Mouse (Mus musculus) left cerebral cortex, adult 8-10 months (tissue): ENCODE data around the gene Lcn2. TPM values are rescaled to one million over a fixed set of nuclear protein-coding genes. Genes with fewer than 3 reads are reported as not detected.
A peak's percentile ranks its signal among the peaks of the same experiment; 100 is the strongest.

Experiments used
- DNase-seq, 2 experiments: peaks; one replicate each; pipeline ENCODE4 v3.0.0; 2022; ENCODE audit warnings: low spot score in 2 of 2
- total RNA-seq, 4 experiments: library from RNA; stranded (reverse); gene quantifications; 2 replicates each; pipeline ENCODE4 v1.2.4; 2022

Gene Lcn2
- total RNA-seq, 4 experiments from 2014 or later, result 0.50 to 0.81 (median 0.63) TPM

- DNase-seq, result no peak
Observed at GRCm38 (mm10) chr2:32344598-32345321, 43.3 kb downstream of the Lcn2 start.

- DNase-seq, result peak in 1 of 2 experiments; percentile 82
Observed at GRCm38 (mm10) chr2:32344056-32344455, 44.0 kb downstream of the Lcn2 start.

GRCm38 (mm10) chr2:32343351-32343671, 44.7 kb downstream of the Lcn2 start:
- no peak for DNase-seq

- DNase-seq, result peak in 1 of 2 experiments; percentile 93
Observed at GRCm38 (mm10) chr2:32342539-32343350, 45.3 kb downstream of the Lcn2 start.

GRCm38 (mm10) chr2:32342039-32342438, 46.0 kb downstream of the Lcn2 start:
- no peak for DNase-seq

GRCm38 (mm10) chr2:32341634-32341939, 46.5 kb downstream of the Lcn2 start:
- DNase-seq, result no peak

GRCm38 (mm10) chr2:32340836-32341633, 47.0 kb downstream of the Lcn2 start:
- DNase-seq, result peak in 1 of 2 experiments; percentile 80

- no peak for DNase-seq
Observed at GRCm38 (mm10) chr2:32339912-32340642, 48.0 kb downstream of the Lcn2 start.

- no peak for DNase-seq
Observed at GRCm38 (mm10) chr2:32335888-32336287, 52.2 kb downstream of the Lcn2 start.

Other genes with a start within 250 kb of the Lcn2 start
- 100 to 1,000 TPM; 248 to 277 (median 262) TPM for gene Prrc2b, start 237.2 kb downstream of the Lcn2 start, total RNA-seq
- gene Pomt1, start 151.7 kb downstream of the Lcn2 start, total RNA-seq, result 10 to 100 TPM; 18.8 to 22.0 (median 19.8) TPM
- 10 to 100 TPM; 42.9 to 51.6 (median 49.4) TPM for gene Uck1, start 128.1 kb downstream of the Lcn2 start, total RNA-seq
- 10 to 100 TPM; 87.7 to 91.0 (median 89.3) TPM for gene Golga2, start 100.9 kb downstream of the Lcn2 start, total RNA-seq
- gene Swi5, start 100.2 kb downstream of the Lcn2 start, total RNA-seq, result 100 to 1,000 TPM; 204 to 222 (median 213) TPM
- 10 to 100 TPM; 65.8 to 82.5 (median 75.7) TPM for gene Ciz1, start 35.9 kb downstream of the Lcn2 start, total RNA-seq
- 1,000 to 10,000 TPM; 1,127 to 1,189 (median 1,146) TPM for gene Dnm1, start 34.9 kb downstream of the Lcn2 start, total RNA-seq
- gene 1110008P14Rik, start 6.3 kb downstream of the Lcn2 start, total RNA-seq, result 100 to 1,000 TPM; 226 to 280 (median 259) TPM
- gene Ptges2, start 7.6 kb upstream of the Lcn2 start, total RNA-seq, result 10 to 100 TPM; 46.9 to 51.4 (median 49.9) TPM
- 1 to 10 TPM; 3.8 to 4.1 (median 3.9) TPM for gene Naif1, start 62.2 kb upstream of the Lcn2 start, total RNA-seq
- 10 to 100 TPM; 56.5 to 66.1 (median 60.9) TPM for gene Slc25a25, start 63.2 kb upstream of the Lcn2 start, total RNA-seq
- 10 to 100 TPM; 69.0 to 78.6 (median 70.5) TPM for gene Fam102a, start 147.1 kb upstream of the Lcn2 start, total RNA-seq
- 10 to 100 TPM; 71.2 to 78.7 (median 72.8) TPM for gene Dpm2, start 182.6 kb upstream of the Lcn2 start, total RNA-seq
- 10 to 100 TPM in 2 of 4 experiments, 1 to 10 TPM in 2; 9.3 to 11.0 (median 10.0) TPM for gene Pip5kl1, start 186.5 kb upstream of the Lcn2 start, total RNA-seq
- gene 9430097D07Rik, start 187.4 kb upstream of the Lcn2 start, total RNA-seq, result 1 to 10 TPM in 2 of 4 experiments, under 1 TPM in 2; 0.84 to 2.4 (median 1.1) TPM
- gene St6galnac4, start 198.8 kb upstream of the Lcn2 start, total RNA-seq, result 10 to 100 TPM; 33.9 to 36.5 (median 34.8) TPM
- gene St6galnac6, start 211.5 kb upstream of the Lcn2 start, total RNA-seq, result 100 to 1,000 TPM; 110 to 142 (median 119) TPM
- 100 to 1,000 TPM; 143 to 158 (median 151) TPM for gene Ak1, start 233.5 kb upstream of the Lcn2 start, total RNA-seq